Mouse (Mus musculus) myocyte (in vitro differentiated cells): ENCODE results near the gene Ablim1. TPM values are rescaled to one million over a fixed set of nuclear protein-coding genes. Genes with fewer than 3 reads are reported as not detected.

ENCODE experiments used
- H3K27me3 ChIP-seq: one replicate; pipeline ENCODE4 v1.6.1; 2011; ENCODE audit not compliant: control insufficient read depth, insufficient read depth, insufficient read length
- H3K36me3 ChIP-seq: one replicate; pipeline ENCODE4 v1.6.1; 2011; ENCODE audit not compliant: control insufficient read depth, insufficient read depth
- H3K4me2 ChIP-seq: one replicate; pipeline ENCODE4 v1.6.1; 2011; ENCODE audit warnings: low read depth, control low read depth
- H3K4me3 ChIP-seq: one replicate; pipeline ENCODE4 v1.5.1; 2011; ENCODE audit warnings: mild to moderate bottlenecking, control low read depth, moderate library complexity
- H3K79me2 ChIP-seq: one replicate; pipeline ENCODE4 v1.6.1; 2011; ENCODE audit not compliant: control insufficient read depth, insufficient read depth
- H3ac ChIP-seq: one replicate; pipeline ENCODE4 v1.6.1; 2011; ENCODE audit not compliant: control insufficient read depth, insufficient read length
- CEBPB ChIP-seq: IDR thresholded peaks from 2 replicates; pipeline ENCODE4 v1.6.1; 2011; ENCODE audit warnings: mild to moderate bottlenecking, moderate library complexity; ENCODE audit not compliant: poor library complexity, insufficient read depth, severe bottlenecking
- E2F4 ChIP-seq: IDR thresholded peaks from one replicate; pipeline ENCODE4 v1.6.1; 2011; ENCODE audit warnings: mild to moderate bottlenecking, control low read depth, moderate library complexity; ENCODE audit not compliant: insufficient read depth
- MAX ChIP-seq: IDR thresholded peaks from one replicate; pipeline ENCODE4 v1.6.1; 2011; ENCODE audit warnings: low read depth, mild to moderate bottlenecking, control low read depth
- MYOD1 ChIP-seq, 3 experiments: IDR thresholded peaks; one replicate each; pipeline ENCODE4 v1.6.1; 2011; ENCODE audit warnings: control low read depth in 2 of 3, low read depth in 2 of 3, mild to moderate bottlenecking in 2 of 3, moderate library complexity in 1 of 3; ENCODE audit not compliant: insufficient read length in 2 of 3, control insufficient read depth in 1 of 3
- MYOG ChIP-seq, 3 experiments: IDR thresholded peaks; one replicate each; pipeline ENCODE4 v1.6.1; 2011; ENCODE audit warnings: control low read depth in 2 of 3, low read depth in 2 of 3, mild to moderate bottlenecking in 2 of 3; ENCODE audit not compliant: insufficient read length in 2 of 3, control insufficient read depth in 1 of 3, insufficient read depth in 1 of 3
- POLR2A ChIP-seq: IDR thresholded peaks from one replicate; pipeline ENCODE4 v1.6.1; 2011; ENCODE audit warnings: low read depth, mild to moderate bottlenecking, control low read depth, moderate library complexity; ENCODE audit not compliant: insufficient read length
- POLR2AphosphoS2 ChIP-seq: IDR thresholded peaks from one replicate; pipeline ENCODE4 v1.6.1; 2011; ENCODE audit warnings: low read depth, control low read depth; ENCODE audit not compliant: insufficient read length
- REST ChIP-seq: IDR thresholded peaks from one replicate; pipeline ENCODE4 v1.6.1; 2011; ENCODE audit warnings: mild to moderate bottlenecking, control low read depth, moderate library complexity; ENCODE audit not compliant: insufficient read depth, insufficient read length
- SRF ChIP-seq: IDR thresholded peaks from one replicate; pipeline ENCODE4 v1.6.1; 2011; ENCODE audit warnings: low read depth; ENCODE audit not compliant: control insufficient read depth, insufficient read length
- TCF12 ChIP-seq: IDR thresholded peaks from one replicate; pipeline ENCODE4 v1.6.1; 2011; ENCODE audit warnings: mild to moderate bottlenecking, control low read depth; ENCODE audit not compliant: poor library complexity, insufficient read depth, severe bottlenecking
- TCF3 ChIP-seq: IDR thresholded peaks from one replicate; pipeline ENCODE4 v1.6.1; 2011; ENCODE audit warnings: low read depth, control low read depth; ENCODE audit not compliant: insufficient read length
- USF1 ChIP-seq: IDR thresholded peaks from one replicate; pipeline ENCODE4 v1.6.1; 2011; ENCODE audit warnings: low read depth, mild to moderate bottlenecking, control low read depth, moderate library complexity
- polyA plus RNA-seq: library from polyadenylated mRNA; unstranded; fragments of >200 nt; fragmentation: generic; extraction: Trizol; gene quantifications from one replicate; pipeline ENCODE4 v1.2.1, GENCODE M21; 2012; ENCODE audit warnings: missing spikeins

The Ablim1 gene
- polyA plus RNA-seq, 1 experiment: 29.9 TPM

- TF ChIP-seq POLR2AphosphoS2: peak; percentile 30
- no peak for TF ChIP-seq REST
- TF ChIP-seq POLR2A: peak; percentile 60
- TF ChIP-seq MYOD1 (IDR thresholded peaks at IDR 0.05; ENCODE audit: control insufficient read depth in 1 of 3, insufficient read length in 2 of 3, low read depth in 2 of 3): no peak
- no peak for TF ChIP-seq TCF12
- Histone ChIP-seq H3K4me2 (peak within 1 kb of the TSS; percentile 82), H3K4me3 (peak within 1 kb of the TSS; percentile 80), H3K79me2 (no peaks in the 10 kb centered on the region), H3K36me3 (no peaks in the 10 kb centered on the region), H3K27me3 (no peaks in the 10 kb centered on the region), H3ac (peak within 1 kb of the TSS; percentile 2)
Observed at GRCm38 (mm10) chr19:57007781-57008710, 306.7 kb downstream of the Ablim1 start, which contains the start of gene Afap1l2. Gene Afap1l2 (minus strand): TSS chr19:57008228.

GRCm38 (mm10) chr19:57007291-57007690 is 307.4 kb downstream of the Ablim1 start:
- peak in 2 of 3 experiments; percentile 42 to 86 for TF ChIP-seq MYOG (IDR thresholded peaks at IDR 0.05; ENCODE audit: control insufficient read depth in 1 of 3, insufficient read depth in 1 of 3, insufficient read length in 2 of 3, low read depth in 2 of 3)
- TF ChIP-seq MYOD1 (IDR thresholded peaks at IDR 0.05; ENCODE audit: control insufficient read depth in 1 of 3, insufficient read length in 2 of 3, low read depth in 2 of 3): peak in 2 of 3 experiments; percentile 72 to 81
- TF ChIP-seq USF1: no peak
- TF ChIP-seq POLR2A: no peak
- no peak for TF ChIP-seq POLR2AphosphoS2
- TF ChIP-seq E2F4: no peak
- TF ChIP-seq REST: no peak
- TF ChIP-seq CEBPB: no peak
- no peak for TF ChIP-seq SRF
- no peak for TF ChIP-seq TCF3
- TF ChIP-seq TCF12: peak; percentile 21
- no peak for TF ChIP-seq MAX
- Histone ChIP-seq H3ac (peak overlapping the region; percentile 2), H3K79me2 (no peaks in the 10 kb centered on the region), H3K4me2 (peak overlapping the region; percentile 82), H3K36me3 (no peaks in the 10 kb centered on the region), H3K27me3 (no peaks in the 10 kb centered on the region), H3K4me3 (peak overlapping the region; percentile 80)

- H3K79me2 ChIP-seq: no peaks in the 10 kb centered on the region
- peak overlapping the region; percentile 82 for H3K4me2 ChIP-seq
- H3K4me3 ChIP-seq: peak overlapping the region; percentile 80
- H3K36me3 ChIP-seq: no peaks in the 10 kb centered on the region
- TF ChIP-seq REST: no peak
- TF ChIP-seq MYOG (IDR thresholded peaks at IDR 0.05; ENCODE audit: control insufficient read depth in 1 of 3, insufficient read depth in 1 of 3, insufficient read length in 2 of 3, low read depth in 2 of 3): no peak
- no peak for TF ChIP-seq E2F4
- TF ChIP-seq MYOD1 (IDR thresholded peaks at IDR 0.05; ENCODE audit: control insufficient read depth in 1 of 3, insufficient read length in 2 of 3, low read depth in 2 of 3): no peak
- no peak for TF ChIP-seq POLR2AphosphoS2
- no peak for TF ChIP-seq POLR2A
- TF ChIP-seq SRF: no peak
- no peak for TF ChIP-seq MAX
- no peak for TF ChIP-seq TCF3
- TF ChIP-seq USF1: no peak
- TF ChIP-seq CEBPB: no peak
- TF ChIP-seq TCF12: no peak
- H3K27me3 ChIP-seq: no peaks in the 10 kb centered on the region
- H3ac ChIP-seq: no peak overlapping the region
Observed at GRCm38 (mm10) chr19:57006841-57007240, 307.9 kb downstream of the Ablim1 start.

GRCm38 (mm10) chr19:57005062-57005461 is 309.7 kb downstream of the Ablim1 start:
- Histone ChIP-seq H3K79me2 (no peaks in the 10 kb centered on the region), H3K4me2 (no peak overlapping the region), H3ac (no peak overlapping the region), H3K27me3 (no peaks in the 10 kb centered on the region), H3K4me3 (no peak overlapping the region), H3K36me3 (no peaks in the 10 kb centered on the region)
- TF ChIP-seq CEBPB (peak; percentile 73; the same call in 1 of the 2 replicates), REST (no peak)

GRCm38 (mm10) chr19:57003460-57003810 is 311.3 kb downstream of the Ablim1 start:
- peak overlapping the region; percentile 12 for H3K4me2 ChIP-seq

More at GRCm38 (mm10) chr19:57003460-57003810, 311.3 kb downstream of the Ablim1 start:
- no peaks in the 10 kb centered on the region for H3K36me3 ChIP-seq
- no peak overlapping the region for H3K4me3 ChIP-seq
- no peak overlapping the region for H3ac ChIP-seq
- H3K79me2 ChIP-seq: no peaks in the 10 kb centered on the region
- H3K27me3 ChIP-seq: no peaks in the 10 kb centered on the region
- TF ChIP-seq MAX (no peak), USF1 (no peak), SRF (no peak), POLR2A (no peak), REST (no peak), MYOD1 (IDR thresholded peaks at IDR 0.05; ENCODE audit: control insufficient read depth in 1 of 3, insufficient read length in 2 of 3, low read depth in 2 of 3) (no peak)
